Mouse (Mus musculus) erythroblast, embryonic 14.5 days (primary cell): Measurements from ENCODE around the gene Chpf.

Experiments
- GATA1 ChIP-seq: IDR thresholded peaks from 2 replicates; pipeline ENCODE4 v1.6.1; 2012; ENCODE audit warnings: low read length, inconsistent platforms, mixed read lengths
- TAL1 ChIP-seq: IDR thresholded peaks from 3 replicates; pipeline ENCODE4 v1.6.1; 2012; ENCODE audit warnings: low read length, inconsistent platforms, mixed read lengths

DNA sequence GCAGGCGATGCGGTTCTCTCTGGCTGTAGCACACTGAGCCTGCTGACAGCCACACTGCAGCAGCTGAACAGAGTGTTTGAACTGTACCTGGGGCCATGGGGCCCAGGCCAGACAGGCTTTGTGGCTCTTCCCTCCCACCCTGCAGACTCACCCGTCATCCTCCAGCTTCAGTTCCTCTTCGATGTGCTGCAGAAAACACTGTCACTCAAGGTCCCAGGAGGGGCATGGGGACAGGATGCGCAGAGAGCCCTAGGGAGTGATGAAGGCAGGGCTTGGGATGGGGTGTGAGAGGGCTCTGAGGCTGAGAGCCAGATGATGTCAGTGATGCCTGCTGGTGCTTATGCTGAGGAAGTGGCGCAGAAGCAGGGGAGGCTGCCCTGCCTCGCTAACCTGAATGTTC is 45.6 kb upstream of the Chpf start:
- TF ChIP-seq GATA1 (no peak), TAL1 (no peak)
